Mouse (Mus musculus) CH12.LX (cell line): ENCODE measurements around the gene Zbtb9.

Experiments used
- CTCF ChIP-seq, 2 experiments: IDR thresholded peaks in 1 of 2; conservative IDR thresholded peaks in 1 of 2; 2 replicates each; pipeline ENCODE4 v1.5.1; 2011 to 2012; ENCODE audit warnings: low read depth in 2 of 2, low read length in 2 of 2, improper control_type of control experiment in 1 of 2, inconsistent platforms in 1 of 2, mild to moderate bottlenecking in 1 of 2, moderate library complexity in 1 of 2
- POLR2AphosphoS2 ChIP-seq: IDR thresholded peaks from 2 replicates; pipeline ENCODE4 v1.6.1; 2011; ENCODE audit warnings: low read depth, low read length, improper control_type of control experiment
- TCF12 ChIP-seq: IDR thresholded peaks from 2 replicates; pipeline ENCODE4 v1.6.1; 2014; ENCODE audit warnings: low read depth, mild to moderate bottlenecking, inconsistent platforms, low read length, improper control_type of control experiment

DNA sequence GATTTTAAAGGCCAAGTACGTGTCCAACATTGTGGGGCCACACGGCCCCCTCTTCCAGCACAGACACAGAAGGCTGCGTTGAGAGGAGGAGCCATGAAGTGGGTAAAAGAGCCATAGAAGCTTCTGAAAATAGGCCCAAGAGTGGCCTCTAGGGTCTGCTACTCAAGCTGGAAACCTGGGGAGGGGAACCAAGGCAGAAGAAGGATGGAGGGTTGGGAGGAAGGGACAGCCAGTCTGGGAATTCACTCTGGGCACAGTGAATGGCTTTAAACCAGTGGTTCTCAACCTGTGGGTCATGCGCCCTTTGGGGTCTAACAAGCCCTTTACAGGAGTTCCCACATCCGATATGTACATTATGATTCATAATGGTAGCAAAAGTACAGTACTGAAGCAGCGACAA lies 3.7 kb upstream of the Zbtb9 start:
- TF ChIP-seq CTCF (conservative IDR thresholded peaks at IDR 0.05 in 1 of 2, IDR thresholded peaks at IDR 0.05 in 1 of 2; ENCODE audit: low read depth in 2 of 2, low read length in 2 of 2) (no peak), POLR2AphosphoS2 (no peak), TCF12 (no peak)
